Mouse (Mus musculus) right cerebral cortex, postnatal 4 days (tissue): ENCODE measurements at regions not wholly inside any gene's neighbourhood (a gene's known extent, or its start where the extent isn't known, plus 50 kb on each side); places are given as distances from the start of the nearest gene placed in this dataset.

ENCODE experiments used
- DNase-seq: peaks from one replicate; pipeline ENCODE4 v3.0.0-alpha.2; 2022

DNA sequence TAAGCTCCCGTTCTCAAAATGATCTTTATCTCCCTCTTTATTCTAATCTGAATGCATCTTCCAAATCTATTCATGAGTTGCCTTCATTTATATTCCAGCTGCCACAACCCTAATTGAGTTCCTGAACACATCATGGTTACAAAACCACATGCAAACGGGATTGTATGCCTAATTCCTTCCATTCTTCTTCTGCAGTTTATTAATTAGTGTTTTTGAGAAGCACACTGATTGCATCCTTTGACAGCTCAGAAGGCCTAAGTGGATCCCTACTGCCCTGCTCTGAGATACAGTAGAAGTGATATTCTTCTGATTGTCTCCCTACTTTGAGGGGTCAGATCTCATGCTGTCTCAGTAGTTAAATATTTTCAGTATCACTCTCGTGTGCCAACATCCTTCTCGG is 649.9 kb downstream of the Efnb2 start:
- DNase-seq, result no peak

DNA sequence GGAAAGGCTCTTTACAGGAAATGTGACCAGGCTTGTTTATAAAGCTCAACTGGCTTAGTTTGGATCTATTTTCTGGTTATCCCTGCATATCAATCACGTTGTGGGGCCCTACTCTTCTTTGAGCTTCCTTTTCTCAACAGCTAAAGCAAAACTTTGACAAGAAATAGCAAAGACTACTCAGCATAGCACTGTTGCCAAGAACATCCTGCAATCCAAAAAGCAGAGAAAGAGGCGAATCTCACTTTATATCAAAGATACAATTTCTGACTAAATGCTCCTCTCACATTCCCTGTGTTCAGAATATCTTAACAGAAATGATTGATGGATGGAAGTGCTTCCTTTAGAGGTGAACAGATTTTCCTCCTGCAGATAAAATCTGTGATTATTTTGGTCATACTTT is 666.1 kb downstream of the Efnb2 start:
- no peak for DNase-seq

DNA sequence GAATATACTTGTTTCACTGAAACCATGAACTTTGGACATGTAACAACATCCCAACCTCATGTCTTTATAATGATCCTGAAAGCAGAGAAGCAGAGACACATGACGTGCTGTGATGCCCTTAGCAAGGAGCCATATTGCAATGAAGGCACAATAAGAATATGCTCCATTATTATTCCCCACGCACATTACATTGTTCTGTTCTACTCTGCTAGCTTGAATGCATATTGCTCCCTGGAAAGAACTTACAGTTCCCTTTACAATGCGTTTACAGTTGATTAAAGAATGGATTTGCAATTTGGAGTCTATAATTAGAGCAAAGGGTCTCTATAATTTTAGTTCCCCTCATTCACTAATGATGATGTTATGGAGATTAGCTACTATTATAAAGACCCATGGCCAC is 672.2 kb downstream of the Efnb2 start:
- DNase-seq, result no peak

DNA sequence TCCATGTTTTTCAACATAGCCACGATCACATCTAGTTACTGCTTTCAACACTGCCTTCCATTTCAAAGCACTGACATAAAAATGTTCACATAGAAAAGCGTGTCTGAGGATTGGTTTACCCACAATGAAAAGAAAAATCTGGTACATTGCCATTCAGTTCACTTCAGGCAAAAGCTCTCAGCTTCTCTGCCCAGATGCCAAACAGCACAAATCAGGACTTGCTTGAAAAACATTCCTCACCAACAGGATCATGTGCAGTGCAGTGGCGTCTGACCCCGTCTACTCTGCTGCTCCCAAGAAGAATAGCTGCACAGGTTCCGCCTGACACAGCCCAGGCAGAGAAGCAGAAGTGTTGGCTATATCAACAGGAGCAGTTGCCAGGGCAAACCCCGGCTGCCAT is 684.0 kb downstream of the Efnb2 start:
- no peak for DNase-seq

DNA sequence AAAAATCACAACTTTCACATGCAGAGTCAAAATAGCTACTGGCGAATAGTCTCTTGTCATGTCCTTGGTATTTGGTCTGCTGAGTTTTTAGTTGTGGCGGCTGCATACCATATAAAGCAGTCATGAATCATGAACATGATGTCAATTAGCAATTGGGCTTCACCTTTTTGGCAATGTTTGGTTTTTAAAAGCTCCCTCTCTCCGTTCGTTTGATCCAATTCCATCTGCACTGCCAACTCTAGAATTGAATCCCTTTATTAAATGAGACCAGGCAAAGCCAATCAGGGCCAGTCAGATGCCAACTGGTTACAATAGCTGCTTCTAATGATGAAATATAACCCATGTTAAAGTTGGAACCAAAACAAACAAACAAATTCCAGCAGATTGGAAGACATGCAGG is 687.3 kb downstream of the Efnb2 start:
- DNase-seq, result no peak

- DNase-seq, result no peak
These were observed 696.8 kb downstream of the Efnb2 start for GRCm38 (mm10) chr8:7964276-7964675.

DNA sequence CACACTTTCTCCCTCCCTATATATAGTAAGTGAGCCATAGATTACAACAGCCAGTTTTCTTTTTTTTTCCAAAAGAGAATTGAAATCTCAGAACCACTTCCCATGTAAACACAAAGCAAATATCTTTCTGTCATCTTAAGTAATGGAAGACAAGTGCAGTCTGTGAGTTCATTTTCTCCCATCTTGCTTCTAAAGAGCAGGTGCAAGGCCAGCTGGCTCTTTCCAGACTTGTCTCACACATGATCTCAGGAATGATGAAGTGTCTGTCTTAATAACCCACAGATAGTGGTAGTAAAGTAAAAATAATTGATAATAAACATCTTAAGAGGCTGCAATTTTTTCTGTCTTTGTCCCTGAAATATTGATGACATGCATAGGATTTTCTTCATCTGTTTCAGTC is 704.3 kb downstream of the Efnb2 start:
- DNase-seq, result no peak

DNA sequence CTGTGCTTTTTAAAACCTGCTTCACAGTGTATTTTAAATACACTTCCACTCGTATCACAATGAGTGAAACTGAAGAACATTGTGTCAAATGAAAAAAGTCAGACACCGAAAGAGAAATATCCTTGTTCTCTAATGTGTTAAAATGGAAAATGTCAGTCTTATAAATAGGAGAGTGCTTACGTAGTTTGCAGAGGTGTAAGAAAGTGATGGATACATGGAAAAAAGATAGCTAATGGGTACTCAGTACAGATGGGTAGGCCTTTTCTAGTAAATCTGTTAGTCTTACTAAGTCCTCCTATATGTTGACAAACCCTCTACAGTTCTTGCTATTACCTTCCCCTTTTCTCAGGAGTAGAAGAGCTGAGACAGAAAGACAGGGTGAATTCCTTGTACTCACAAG is 706.2 kb downstream of the Efnb2 start:
- DNase-seq, result no peak

GRCm38 (mm10) chr8:7945966-7946775 is 714.9 kb downstream of the Efnb2 start:
- DNase-seq, result no peak

DNA sequence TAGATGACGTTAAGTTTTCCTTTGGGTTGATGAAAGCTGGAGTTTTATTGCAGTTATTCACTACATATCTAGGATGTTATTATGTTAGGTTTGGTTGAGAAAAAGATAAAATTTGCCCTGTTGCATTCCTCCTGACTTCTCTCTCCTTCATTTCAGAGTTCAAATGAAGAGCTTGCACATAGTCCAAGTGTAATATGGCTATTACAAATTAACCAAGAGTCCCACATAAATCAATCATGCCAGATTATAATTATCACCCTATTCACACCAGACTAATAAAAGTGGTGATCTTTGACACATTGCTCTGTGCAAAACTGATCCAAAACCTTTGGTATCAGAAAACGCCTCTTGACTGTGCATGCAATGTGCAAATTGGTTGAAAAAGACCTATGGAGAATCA is 724.4 kb downstream of the Efnb2 start:
- no peak for DNase-seq

- DNase-seq, result no peak
These were observed 741.6 kb downstream of the Efnb2 start for GRCm38 (mm10) chr8:7919416-7919815.

DNA sequence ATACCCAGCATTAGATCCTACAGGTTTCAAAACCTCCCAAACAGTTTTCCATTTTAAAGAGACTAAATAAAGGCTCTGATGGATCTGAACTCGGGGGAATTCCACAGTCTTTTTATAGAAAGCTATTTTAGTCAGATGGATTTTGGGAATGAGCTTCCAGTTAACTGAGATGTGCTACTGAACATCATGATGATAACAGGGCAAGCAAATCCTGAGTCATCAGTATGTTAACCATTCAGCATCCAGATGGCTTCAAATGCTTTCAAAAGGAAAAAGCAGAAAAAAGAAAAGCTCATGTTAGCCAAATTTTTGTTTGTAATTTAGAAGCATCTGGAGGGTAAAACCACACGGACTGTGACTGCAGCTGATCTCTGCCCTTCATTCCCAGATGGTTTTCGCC is 766.7 kb downstream of the Efnb2 start:
- no peak for DNase-seq

GRCm38 (mm10) chr8:7853169-7853568 is 807.9 kb downstream of the Efnb2 start:
- no peak for DNase-seq

DNA sequence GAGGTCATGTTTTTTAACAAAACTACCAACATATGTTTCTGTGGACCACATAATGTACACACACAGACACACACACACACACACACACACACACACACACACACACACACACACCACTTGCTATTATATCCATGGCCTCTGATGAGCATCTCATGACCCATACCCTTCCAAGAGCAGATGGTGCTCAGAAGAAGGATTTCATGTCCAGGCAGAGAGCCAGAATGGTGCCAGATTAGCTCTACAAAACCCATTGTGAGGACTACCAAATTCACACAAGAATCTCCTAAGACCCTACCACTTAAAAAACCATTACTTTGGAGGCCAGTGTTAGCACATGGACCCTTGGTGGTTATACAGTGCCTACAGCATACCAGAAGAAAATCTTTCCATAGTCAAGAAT is 810.5 kb downstream of the Efnb2 start:
- DNase-seq, result no peak

DNA sequence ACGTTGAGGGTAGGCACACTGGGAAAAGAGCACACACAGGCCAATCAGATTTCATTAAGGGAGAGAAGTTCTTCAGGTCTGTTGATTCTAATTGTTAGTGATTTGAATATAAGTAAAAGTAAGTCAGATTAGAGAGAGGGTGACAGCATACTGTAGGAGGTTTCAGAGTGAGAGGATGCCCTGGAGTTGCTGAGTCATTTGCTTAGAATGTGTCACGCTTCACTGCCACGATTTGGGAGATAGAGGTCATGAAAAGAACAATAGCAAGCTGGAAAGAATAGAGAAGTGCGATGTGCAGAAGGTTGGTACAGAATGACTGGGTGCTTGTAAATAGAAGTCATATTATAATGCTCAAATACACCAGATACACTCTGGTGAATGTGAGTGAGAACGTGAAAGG is 829.1 kb downstream of the Efnb2 start:
- no peak for DNase-seq

- no peak for DNase-seq
These were observed 833.2 kb downstream of the Efnb2 start for GRCm38 (mm10) chr8:7827811-7828210.

DNA sequence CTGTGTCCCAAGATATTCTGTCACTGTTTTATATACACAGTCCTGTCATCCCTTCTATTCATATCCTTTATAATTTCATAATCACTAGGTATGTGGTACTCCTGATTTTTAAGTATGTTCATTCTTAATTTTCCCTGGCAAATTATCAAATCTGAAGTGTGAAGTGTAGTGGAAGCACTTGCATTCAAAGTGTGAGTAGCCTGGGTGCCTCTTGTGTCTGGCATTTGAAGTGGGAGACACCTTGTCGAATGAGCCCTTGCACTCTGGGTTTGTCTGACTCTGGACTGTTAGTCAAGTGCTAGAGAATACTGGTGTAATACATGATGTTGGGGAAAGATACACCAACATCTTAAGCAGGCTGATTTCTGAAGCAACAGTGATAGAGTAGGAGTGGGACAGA is 852.6 kb downstream of the Efnb2 start:
- no peak for DNase-seq

- DNase-seq, result no peak
These were observed 861.8 kb downstream of the Efnb2 start for GRCm38 (mm10) chr8:7799221-7799620.

- DNase-seq, result no peak
These were observed 864.9 kb downstream of the Efnb2 start for GRCm38 (mm10) chr8:7796156-7796555.

DNA sequence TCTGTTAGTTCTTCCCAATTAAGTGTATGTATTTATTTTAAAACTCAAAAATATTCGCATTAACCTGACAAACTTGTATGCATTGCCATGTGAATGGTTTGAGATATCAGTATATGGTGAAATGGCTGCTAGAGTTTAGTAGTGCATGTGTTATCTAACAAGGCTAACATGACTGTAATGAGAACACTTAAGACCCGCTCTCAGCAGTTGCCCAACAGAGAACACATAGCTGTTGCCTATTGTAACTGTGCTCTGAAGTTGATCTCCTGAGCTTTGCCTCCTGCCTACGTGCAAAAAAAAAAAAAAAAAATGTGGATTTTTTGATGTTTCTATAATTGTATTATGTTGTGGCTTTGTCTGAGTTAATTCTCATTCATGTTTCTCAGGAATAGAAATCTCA is 897.2 kb downstream of the Efnb2 start:
- DNase-seq, result no peak

- DNase-seq, result peak; percentile 2
These were observed 900.1 kb downstream of the Efnb2 start for GRCm38 (mm10) chr8:7760987-7761386.

- DNase-seq, result no peak
These were observed 928.3 kb downstream of the Efnb2 start for GRCm38 (mm10) chr8:7732726-7733125.

DNA sequence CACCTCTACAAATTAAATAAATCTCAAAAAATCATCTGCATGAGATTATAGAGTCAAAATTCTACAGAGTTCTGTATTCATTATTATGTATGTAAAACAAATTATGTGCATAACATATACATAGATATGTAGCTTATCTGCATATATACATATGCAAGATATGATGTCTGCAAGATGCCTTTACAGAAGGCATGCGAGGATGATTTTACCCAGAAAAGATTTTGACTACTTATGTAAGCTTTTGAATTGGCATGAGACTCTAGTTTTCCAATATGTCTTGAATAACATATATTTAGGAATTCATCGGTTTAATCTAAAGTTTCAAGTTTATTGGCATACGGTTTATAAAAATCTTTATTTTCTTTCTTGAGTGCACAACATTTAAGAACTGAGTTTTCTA is 939.2 kb downstream of the Efnb2 start:
- no peak for DNase-seq

GRCm38 (mm10) chr8:7718898-7719696 is 941.9 kb downstream of the Efnb2 start:
- DNase-seq, result peak; percentile 14
